Mouse (Mus musculus) layer of hippocampus, adult 8-10 months (tissue): ENCODE data around the gene Mettl7a2. TPM values are rescaled to one million over a fixed set of nuclear protein-coding genes. Genes with fewer than 3 reads are reported as not detected.
"Not testable (repeated sequence)": the region's sequence is repeated elsewhere in the genome, so short reads cannot be mapped to it uniquely, and the experiment has no call there.

Source experiments
- DNase-seq, 2 experiments: peaks; one replicate each; pipeline ENCODE4 v3.0.0; 2022; ENCODE audit warnings: low spot score in 2 of 2
- total RNA-seq, 4 experiments: library from RNA; stranded (reverse); gene quantifications; 2 replicates each; pipeline ENCODE4 v1.2.4; 2022

Gene Mettl7a2
- total RNA-seq, 4 experiments from 2014 or later: 0.94 to 1.2 (median 1.1) TPM; not detected in 1

DNA sequence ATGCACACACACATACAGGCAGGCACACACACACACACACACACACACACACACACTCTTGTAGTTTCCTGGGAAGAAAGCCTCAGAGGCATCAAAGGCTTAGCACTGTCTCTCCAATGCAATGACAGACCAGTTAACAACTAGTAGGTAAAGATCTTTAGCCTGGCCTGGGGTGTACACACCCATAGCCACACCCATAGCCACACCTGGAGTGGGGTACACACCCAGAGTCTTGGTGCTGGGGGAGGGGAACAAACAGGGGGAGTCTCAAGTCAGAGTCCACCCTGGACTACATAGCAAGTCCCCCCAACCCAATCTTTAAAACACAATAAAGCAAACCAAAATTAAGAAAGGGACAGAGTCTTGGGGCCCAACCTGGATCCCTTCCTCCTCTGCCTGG lies 15.7 kb upstream of the Mettl7a2 start:
- DNase-seq: not testable (repeated sequence)

DNA sequence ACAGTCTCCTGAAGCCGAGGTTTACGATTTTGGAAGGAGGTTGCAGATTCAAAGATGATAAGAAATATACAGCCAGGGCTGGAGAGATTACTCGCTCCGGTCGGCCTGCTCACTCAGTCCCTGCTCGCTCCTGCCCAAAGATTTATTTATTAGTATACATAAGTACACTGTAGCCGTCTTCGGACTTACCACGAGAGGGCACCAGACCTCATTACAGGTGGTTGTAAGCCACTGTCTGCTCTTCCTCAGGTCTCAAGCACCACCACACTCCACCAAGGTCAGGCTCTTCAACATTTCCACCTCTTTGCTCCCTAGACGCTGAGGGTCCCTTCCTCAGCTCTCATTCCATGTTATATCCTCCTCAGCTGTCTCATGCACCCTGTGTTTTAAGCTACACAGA lies 15.2 kb upstream of the Mettl7a2 start:
- DNase-seq: peak in 1 of 2 experiments; percentile 29

DNA sequence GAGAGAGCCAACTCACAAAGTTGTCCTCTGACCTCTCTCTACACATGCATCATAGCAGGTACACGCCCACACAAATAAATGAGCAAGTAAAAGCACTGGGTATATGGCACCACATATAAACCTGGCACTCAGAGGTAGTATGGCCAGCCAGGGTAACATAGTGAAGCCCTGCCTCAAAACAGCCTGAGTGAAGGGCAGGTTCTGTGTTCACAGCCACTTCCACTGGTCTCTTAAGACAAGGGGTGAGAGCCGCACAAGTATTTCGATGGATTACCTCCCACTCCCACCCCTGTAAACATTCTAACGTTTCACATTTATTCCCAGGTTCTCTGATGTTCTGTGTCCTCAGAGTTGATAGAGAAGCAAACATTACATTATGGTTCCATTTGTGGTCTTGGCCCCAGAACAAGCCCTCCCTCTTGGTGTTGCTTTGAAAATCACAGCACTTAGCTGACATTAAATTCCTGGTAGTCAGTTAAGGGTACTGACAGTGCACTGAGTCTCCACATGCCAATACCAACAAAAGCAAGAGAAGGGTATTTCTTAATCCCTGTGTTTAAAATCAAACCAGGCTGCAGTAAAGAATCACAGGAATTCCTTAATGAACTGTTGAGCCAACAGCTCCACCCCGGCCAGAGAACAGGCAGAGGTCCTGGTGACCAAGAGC lies 11.6 kb upstream of the Mettl7a2 start:
- DNase-seq: not testable (repeated sequence)

DNA sequence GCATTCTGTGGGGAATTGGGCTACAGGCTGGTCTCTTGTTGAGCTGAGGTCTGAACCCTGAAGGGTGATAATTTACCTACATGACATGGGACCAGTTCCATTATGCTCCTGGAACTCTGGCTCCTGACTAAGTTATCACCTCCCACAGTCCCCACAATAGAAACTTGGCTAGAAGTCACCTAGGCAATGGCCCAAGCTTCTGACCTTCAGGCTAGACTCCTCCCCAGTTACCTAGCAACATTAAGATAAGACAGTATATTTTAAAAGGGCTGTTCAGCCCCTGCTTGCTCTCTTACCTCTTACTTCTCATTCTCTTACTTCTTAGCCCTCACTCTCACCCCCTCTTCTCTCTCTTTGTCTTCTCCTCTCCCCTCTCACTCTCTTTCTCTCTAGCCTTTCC lies 7.5 kb upstream of the Mettl7a2 start:
- no peak for DNase-seq

DNA sequence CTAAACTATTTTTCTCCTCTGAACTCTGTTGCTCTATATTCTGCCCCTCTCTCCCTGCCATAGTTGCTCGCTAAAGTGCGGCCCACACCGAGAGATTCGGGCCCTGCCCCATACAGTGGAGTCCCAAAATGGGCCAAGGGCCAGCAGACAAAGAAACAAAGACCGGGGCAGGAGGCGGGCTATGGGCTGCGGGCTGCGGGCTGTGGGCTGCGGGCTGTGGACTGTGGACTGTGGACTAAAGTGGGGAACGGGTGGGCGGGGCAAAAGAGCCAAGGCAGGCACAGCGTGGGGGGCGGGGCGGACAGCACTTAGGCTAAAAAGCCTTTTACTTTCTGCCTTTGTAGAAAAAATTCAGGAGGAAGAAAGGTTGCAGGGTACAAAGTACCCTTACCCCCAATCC lies 6.2 kb upstream of the Mettl7a2 start:
- DNase-seq: no peak

DNA sequence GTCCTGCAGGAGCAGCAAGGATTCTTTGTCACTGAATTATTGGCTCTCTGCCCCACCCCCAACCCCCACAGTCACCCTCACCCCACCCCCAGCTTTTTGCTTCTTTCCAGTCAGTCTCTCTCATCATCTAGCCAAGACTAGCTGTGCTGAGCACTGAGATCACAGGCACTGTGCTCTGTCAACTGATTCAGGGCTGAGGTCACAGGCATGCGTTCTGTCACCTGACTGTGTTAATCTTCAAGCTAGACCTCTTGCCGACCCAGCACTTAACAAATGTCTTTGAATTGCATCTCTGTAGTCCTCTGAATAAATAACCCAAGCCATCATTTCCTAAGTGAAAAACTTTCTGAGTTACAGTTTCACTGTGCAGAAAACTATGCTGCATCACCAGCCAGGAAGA lies 3.5 kb upstream of the Mettl7a2 start:
- DNase-seq: no peak

DNA sequence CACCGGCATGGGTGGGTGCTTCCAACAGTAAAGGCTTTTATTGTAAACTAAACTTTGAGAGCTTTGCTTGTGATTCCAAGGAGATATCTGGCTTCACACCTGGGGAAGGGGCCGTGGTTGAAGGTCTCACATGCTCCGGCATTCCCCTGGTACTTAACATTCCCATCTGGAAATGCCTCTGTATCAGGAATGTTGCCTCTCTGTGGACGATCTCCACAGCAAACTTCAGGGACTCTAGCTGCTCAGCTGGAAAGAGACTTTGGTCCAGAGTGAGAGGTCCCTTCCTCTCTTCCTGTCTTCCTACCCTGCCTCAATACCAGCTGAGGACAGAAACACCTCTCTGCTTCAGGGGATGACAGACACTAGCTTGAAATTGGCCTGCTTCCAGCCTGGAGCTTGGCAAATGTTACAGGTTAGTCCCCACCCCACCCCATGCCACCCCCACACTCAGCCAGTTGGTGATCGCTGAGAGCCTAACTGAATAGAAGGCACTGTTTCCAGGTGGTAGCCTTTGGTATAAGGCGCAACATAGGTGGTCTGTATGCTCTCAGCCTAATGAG lies 1.4 kb upstream of the Mettl7a2 start:
- DNase-seq: no peak

DNA sequence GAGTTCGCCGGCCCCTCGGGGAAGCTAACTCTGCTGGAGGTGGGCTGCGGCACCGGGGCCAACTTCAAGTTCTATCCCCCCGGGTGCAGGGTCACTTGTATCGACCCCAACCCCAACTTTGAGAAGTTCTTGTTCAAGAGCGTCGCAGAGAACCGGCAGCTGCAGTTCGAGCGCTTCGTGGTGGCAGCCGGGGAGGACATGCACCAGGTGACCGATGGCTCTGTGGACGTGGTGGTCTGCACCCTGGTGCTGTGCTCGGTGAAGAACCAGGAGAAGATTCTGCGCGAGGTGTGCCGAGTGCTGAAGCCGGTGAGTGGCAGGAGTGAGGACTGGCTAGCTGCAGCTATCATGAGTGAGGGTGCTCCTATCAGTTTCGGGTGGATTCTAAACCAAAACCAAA lies 399 bp downstream of the Mettl7a2 start:
- not testable (repeated sequence) for DNase-seq

DNA sequence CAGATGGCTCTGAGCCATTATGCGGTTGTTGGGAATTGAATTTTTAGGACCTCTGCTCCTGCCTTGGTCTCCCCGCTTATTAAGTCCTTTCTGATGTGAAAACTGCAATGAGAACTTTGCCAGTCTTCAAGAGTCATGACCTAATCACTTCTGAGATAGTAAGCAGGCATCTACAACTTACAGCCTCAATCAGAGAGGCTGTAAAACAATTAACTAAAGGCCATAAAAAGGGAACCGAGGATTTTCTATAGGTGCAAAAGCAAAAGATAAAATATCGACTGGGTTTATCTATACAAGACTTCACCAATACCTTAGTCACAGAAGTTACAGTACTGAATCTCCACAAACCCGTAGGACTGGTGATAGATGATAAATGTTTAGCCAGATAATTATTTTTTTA lies 2.9 kb downstream of the Mettl7a2 start:
- DNase-seq: no peak

DNA sequence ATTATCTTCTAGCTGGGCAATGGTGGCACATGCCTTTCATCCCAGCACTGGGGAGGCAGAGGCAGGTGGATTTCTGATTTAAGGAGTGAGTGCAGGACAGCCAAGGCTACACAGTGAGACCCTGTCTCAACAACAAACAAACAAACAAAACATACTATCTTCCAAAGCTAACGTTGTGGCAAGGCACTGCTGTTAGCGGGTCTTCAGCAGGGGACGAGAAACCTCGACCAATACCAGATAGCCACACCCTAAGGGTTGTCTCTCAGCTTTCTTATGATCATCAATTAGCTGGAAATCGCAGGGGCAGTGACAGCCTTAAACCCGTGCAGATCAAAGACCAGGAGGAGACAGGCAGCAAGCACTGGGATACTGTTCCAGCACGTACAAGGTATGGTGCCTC lies 11.2 kb downstream of the Mettl7a2 start, which contains the start of gene Higd1c:
TSS of gene Higd1c (plus strand) at position 301 of the 400 bp plus-strand sequence.
- no peak for DNase-seq

DNA sequence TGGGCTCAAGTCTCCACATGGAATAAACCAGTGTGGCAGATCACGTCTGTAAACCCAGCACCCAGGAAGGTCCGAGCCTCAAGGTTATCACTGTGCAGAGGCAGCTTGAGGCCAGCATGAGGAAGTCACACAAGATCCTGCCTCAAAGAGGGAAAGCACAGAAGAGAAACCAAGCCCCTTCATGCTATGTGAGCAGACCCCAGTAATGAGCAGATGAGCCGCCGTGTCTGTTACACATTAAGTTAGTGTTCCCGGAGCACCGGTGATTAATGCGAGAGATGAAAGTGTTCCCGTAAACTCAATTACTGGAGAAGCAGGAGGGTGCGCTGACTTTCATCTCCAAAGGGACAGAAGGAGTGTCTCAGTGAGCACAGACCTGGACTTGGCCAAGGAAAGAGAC lies 13.0 kb downstream of the Mettl7a2 start:
- not testable (repeated sequence) for DNase-seq

DNA sequence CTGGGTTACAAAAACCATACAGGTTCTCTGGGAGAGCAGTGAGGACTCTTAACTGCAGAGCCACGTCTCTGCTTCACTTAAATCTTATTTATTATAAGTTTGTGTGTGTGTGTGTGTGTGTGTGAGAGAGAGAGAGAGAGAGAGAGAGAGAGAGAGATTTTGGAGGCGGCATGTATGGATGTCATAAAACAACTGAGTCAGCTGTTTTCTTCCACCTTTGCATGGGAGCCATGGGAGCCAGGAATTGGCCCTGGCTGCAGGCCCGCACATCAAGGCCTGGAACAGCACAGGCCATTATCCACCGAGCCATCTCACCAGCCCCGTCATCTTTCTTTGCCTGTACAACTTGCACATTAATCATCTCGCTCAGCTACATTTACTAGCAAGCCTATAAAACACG lies 14.1 kb downstream of the Mettl7a2 start:
- DNase-seq: no peak

DNA sequence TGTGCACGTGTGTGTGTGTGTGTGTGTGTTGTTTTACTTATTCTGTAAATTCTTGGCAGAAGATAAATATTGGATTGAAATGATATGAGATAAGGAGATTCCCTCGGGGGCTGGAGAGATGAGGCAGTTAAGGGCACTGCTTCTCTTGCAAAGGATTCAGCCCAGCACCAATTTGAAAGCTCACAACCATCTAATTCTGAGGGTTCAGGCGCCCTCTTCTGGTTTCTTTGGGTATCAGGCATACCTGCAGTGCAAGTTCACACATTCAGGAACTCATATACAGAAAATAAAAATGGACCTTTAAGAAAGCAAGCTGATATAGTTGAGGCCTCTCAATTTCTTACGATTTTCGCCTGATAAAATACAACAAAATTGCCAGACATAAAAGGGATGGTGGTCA lies 22.1 kb downstream of the Mettl7a2 start:
- peak; percentile 43 to 82 for DNase-seq

DNA sequence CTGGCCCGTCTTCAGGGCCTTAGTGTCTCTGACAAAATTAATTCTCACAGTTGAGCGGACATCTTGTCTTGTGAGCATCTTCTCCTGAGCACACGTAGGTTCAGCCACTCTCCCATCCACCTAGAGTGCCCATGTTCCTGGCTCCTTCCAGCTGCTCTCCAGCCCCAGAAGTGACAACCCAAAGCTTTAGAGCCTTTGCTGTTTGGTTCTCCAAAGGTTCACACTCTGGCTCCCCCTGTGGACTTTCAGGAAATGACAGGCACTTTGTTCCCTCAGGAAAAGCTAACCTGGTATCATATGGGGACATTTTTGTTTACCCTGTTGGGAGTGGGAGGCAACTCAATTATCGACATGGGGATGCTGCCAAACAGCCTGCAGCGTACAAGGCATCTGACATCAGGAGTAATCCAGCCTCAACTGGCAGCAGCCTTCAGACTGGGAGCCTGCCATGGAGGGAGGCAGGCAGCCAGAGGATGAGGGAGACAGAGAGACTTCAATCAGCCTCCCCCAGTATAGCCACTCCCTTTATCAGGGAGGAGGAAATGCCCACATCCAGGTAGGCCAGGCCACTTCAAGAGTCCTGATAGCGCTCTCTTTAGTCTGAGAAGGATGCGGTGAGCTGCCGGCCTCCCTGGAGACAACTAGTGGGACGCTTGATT lies 25.0 kb downstream of the Mettl7a2 start:
- peak; percentile 25 to 42 for DNase-seq

DNA sequence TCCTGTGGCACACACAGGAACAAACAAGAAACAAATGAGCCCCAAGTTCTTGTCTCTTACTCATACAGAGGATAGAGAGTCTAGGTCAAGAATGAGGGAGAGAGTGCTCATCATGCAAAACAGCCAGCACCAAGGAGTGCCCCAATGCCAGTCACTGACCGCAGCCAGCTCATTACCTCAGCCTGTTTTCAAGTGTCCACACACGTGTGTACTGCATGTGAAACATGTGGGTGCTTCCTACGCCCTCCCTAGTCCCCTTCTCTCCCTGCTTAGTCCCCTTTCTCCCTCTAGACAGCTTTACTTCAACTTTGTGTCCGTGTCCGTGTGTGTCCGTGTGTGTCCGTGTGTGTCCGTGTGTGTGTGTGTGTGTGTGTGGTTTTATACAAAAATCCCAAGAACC lies 26.7 kb downstream of the Mettl7a2 start:
- no peak for DNase-seq

DNA sequence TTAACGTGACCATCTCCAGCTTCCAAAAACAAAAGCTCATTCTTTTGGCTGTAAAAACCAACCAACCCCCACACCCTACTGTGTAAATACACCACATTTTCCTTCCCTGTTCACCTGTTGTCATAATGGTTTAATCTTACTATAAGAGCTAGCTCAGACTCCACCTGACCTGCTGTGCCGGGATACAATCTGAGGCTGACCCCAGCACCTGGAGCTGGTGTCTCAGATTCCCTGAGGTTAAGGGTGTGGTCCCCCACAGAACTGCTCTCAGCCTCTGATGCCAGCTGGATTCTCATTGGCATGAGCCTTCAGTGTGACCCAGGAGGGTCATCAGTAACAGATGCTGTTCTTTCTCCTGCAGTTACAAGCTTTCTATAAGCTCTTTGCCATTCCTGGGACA lies 27.1 kb downstream of the Mettl7a2 start:
- no peak for DNase-seq

DNA sequence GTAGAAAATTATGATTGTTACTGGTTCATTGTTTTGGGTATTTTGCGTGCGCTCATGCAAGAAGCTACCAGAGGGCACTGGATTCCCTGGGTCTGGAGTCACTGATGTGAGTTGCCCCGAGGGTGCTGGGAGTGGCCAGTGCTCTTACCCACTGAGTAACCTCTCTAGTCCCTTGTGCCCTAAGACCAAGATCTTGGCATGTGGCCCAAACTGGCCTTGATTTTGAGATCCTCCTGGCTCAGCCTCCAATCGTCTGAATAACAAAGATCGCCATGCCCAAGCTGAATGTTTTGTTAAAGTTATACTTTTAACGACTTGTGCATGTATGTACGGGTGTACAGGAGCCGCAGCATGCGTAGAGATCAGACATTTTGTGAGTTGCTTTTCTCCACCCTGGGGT lies 32.7 kb downstream of the Mettl7a2 start:
- no peak for DNase-seq

DNA sequence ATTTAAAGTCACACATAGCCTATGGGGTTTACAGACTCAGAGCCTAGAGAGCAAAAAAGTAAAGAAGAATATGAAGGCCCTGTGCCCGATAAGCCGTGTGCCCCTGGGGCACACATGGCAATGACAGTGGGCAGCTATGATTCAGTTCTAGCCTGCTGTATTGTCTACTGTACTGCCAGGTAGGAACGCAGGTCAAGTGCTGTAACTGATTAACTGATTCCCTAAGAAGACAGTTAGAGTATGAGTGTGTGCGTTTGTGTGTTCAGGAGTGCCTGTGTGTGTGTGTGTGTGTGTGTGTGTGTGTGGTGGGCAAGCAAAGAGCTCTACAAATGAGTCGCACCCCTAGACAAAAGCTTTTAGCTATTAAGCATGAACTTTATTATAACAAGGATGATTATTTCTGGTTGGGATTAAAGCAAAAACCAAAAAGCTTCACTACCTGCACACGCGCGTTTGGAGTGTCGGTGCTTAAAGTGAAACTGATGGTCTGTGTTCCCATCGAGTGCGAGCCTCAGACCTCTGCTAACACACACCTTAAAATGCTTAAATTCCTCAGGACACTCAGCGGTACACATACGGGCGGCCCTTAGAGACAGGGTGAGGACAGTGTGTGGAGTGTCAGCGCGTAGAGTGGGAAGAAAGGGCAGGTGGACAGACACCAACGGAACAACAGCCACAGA lies 34.7 kb downstream of the Mettl7a2 start:
- DNase-seq: no peak

DNA sequence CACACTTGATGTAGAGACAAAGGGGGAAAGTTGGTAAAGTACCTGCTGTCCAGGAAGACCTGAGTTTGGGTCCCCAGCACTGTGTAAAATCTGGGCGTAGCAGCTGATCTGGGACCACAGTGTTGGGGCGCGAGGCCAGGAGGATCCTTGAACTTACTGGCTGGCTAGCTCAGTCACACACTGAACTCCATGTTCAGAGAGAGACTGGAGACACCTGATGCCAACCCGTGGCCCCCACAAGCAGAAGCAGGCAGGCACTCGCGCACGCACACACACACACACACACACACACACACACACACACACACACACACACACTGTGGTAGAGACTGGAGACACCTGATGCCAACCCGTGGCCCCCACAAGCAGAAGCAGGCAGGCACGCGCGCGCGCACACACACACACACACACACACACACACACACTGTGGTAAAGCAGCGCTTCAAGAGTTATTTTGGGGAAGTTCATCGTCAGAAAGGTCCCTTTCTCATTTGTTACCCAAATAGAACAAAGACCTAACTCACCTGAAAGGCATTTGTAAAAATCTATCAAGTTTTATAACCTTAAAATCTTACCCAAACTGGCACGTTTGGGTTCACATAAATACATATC lies 35.3 kb downstream of the Mettl7a2 start:
- no peak for DNase-seq

DNA sequence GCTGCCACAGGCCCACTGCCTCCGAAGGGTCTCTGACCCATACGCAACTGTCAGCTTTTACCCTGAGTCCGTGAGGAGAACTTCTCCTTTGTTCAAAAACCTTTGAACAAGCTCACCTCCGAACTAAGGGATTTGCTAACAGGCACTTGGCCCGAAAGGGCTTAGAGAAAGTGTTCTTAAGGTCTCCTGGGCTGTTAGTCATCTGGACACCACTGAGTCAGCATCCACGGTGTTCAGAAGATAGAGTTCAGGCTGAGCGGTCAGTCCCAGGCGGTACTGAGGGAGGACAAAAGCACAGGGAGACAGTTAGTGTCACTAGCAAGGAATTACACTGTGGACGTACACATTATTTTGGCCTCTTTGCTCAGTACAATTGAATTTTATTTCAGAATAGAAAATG lies 35.9 kb downstream of the Mettl7a2 start:
- no peak for DNase-seq

DNA sequence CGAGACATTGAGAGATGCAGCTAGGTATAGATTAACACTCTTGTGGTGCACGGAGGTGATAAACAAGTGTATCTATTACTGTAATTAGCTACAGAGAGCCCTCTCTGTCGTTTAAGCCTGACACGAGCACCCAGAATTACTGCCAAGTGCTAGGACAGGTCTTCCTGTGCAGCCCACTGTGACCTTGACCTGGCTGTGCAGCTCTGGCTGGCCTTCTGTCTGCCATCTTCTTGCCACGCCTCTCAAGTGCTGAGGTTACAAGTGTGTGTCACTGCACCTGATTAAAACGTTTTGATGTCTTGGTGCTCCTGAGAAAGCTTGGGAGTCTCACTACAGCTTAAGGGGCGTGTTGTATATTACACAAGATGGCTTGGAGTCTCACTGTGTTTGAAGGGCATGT lies 38.1 kb downstream of the Mettl7a2 start:
- no peak for DNase-seq

DNA sequence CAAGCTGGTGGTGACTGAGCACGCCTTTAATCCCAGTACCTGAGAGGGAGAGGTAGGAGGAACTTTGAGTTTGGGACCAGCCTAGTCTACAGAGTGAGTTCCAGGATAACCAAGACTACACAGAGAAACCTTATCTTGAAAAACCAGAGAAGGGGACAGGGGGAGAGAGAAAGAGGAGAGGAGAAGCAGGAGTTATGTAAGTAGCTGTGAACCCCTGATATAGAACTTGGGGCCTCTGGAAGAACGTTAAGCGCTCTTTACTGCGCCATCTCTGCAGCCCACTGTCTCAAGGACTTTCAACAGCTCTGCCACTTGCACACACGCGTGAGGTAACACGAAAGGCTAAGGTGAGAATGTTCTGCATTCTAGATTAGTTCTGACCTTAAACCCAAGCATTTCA lies 38.6 kb downstream of the Mettl7a2 start:
- DNase-seq: no peak
